7 mouse cellular contexts compared by ENCODE assay signal in the genomic region with DNA sequence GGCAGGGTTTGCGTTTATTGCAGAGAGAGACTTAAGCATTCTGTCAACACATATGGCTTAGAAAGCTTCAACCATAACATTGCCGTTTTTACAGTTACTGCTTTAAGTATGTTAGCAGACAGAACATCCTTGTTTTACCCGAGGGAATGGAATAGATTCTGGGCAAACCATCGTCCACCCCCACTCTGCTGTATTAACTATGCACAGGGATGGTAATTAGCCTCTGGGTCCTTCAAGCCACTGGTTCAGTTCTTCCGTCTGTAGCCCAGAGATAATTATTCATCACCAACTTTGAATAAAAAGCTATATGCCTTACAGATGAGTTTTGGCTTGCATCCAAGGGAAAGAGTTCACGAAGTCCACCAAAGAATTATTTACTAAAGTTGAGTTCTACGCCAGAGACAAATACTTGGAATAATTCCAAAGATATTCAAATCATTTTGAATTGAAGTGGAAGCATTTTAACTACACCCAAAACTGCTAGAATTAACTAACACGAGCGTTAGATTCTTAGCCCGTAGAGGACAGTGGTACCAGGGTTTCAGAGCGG. TPM values are rescaled to one million over a fixed set of nuclear protein-coding genes. Genes with fewer than 3 reads are reported as not detected.
DNase-seq lines count a peak whose midpoint lies in the region; ATAC-seq and TF ChIP-seq lines count a peak whose summit lies in the region.

No protein-coding gene starts in this region.

- no peak for TF ChIP-seq POLR2A in limb, embryonic 14.5 days (IDR thresholded peaks at IDR 0.05; ENCODE audit: borderline replicate concordance, extremely low read depth, insufficient read depth, insufficient read length)

- H3K4me3 ChIP-seq in neural tube, embryonic 11.5 days (ENCODE audit: low read depth, low read length): peak overlapping the region; percentile 92
- H3K4me3 ChIP-seq in forebrain, embryonic 13.5 days: peak overlapping the region; percentile 88
- H3K4me3 ChIP-seq in limb, embryonic 14.5 days (replicated peaks; ENCODE audit: low read length): peak overlapping the region; percentile 95
- peak overlapping the region; percentile 86 for H3K4me3 ChIP-seq in stomach, embryonic 15.5 days (replicated peaks)

- peak; percentile 25 for ATAC-seq in neural tube, embryonic 11.5 days (ENCODE audit: insufficient read depth, low FRiP score, low TSS enrichment)
- ATAC-seq in forebrain, embryonic 13.5 days: peak; percentile 42
- no peak for ATAC-seq in limb, embryonic 14.5 days (ENCODE audit: low FRiP score, low read depth)
- ATAC-seq in stomach, embryonic 15.5 days (ENCODE audit: insufficient read depth, low FRiP score, low read depth): no peak

- DNase-seq in neural tube, embryonic 11.5 days (ENCODE audit: low spot score): no peak
- no peak for DNase-seq in neural tube, embryonic 10.5 days (ENCODE audit: extremely low spot score, low spot score)
- no peak for DNase-seq in limb, embryonic 14.5 days (ENCODE audit: low spot score)
- DNase-seq in left cerebral cortex, postnatal 10 days (ENCODE audit: extremely low spot score in 1 of 2, low spot score in 2 of 2): no peak
- no peak for DNase-seq in frontal cortex, postnatal 10 days (ENCODE audit: low spot score in 2 of 2)

- peak overlapping the region; percentile 99 for H3K9ac ChIP-seq in neural tube, embryonic 11.5 days (ENCODE audit: low read length)
- H3K9ac ChIP-seq in forebrain, embryonic 13.5 days: peak overlapping the region; percentile 99
- peak overlapping the region; percentile 100 for H3K9ac ChIP-seq in limb, embryonic 14.5 days (ENCODE audit: low read depth, low read length, severe bottlenecking)
- H3K9ac ChIP-seq in stomach, embryonic 15.5 days: peak overlapping the region; percentile 100; the same call in 1 of the 2 replicates

- 19% methylated on average over 11 of the region's 11 CpGs for WGBS in neural tube, embryonic 11.5 days
- WGBS in forebrain, embryonic 13.5 days: 8% methylated on average over 11 of the region's 11 CpGs
- 15% methylated on average over 11 of the region's 11 CpGs for WGBS in limb, embryonic 14.5 days
- WGBS in stomach, embryonic 15.5 days: 12% methylated on average over 11 of the region's 11 CpGs

- H3K9me3 ChIP-seq in neural tube, embryonic 11.5 days (ENCODE audit: control insufficient read depth, low read length): no peaks in the 10 kb centered on the region
- H3K9me3 ChIP-seq in forebrain, embryonic 13.5 days (replicated peaks): no peaks in the 10 kb centered on the region
- no peaks in the 10 kb centered on the region for H3K9me3 ChIP-seq in limb, embryonic 14.5 days (ENCODE audit: control insufficient read depth, low read length)
- H3K9me3 ChIP-seq in stomach, embryonic 15.5 days: no peaks in the 10 kb centered on the region

- H3K27ac ChIP-seq in neural tube, embryonic 11.5 days (ENCODE audit: low read depth, low read length): peak overlapping the region; percentile 100
- peak overlapping the region; percentile 100 for H3K27ac ChIP-seq in forebrain, embryonic 13.5 days
- H3K27ac ChIP-seq in limb, embryonic 14.5 days (replicated peaks; ENCODE audit: low read depth, low read length): peak overlapping the region; percentile 100
- H3K27ac ChIP-seq in stomach, embryonic 15.5 days: peak overlapping the region; percentile 100

- H3K27me3 ChIP-seq in neural tube, embryonic 11.5 days (ENCODE audit: control insufficient read depth, insufficient read depth, low read length): no peaks in the 10 kb centered on the region
- H3K27me3 ChIP-seq in forebrain, embryonic 13.5 days: no peaks in the 10 kb centered on the region
- H3K27me3 ChIP-seq in limb, embryonic 14.5 days (ENCODE audit: control insufficient read depth, insufficient read depth, low read length): no peaks in the 10 kb centered on the region
- no peaks in the 10 kb centered on the region for H3K27me3 ChIP-seq in stomach, embryonic 15.5 days (replicated peaks)

- H3K36me3 ChIP-seq in neural tube, embryonic 11.5 days (ENCODE audit: control insufficient read depth, insufficient read depth, low read length): no peaks in the 10 kb centered on the region
- no peaks in the 10 kb centered on the region for H3K36me3 ChIP-seq in forebrain, embryonic 13.5 days (ENCODE audit: poor library complexity, severe bottlenecking)
- H3K36me3 ChIP-seq in limb, embryonic 14.5 days (ENCODE audit: control insufficient read depth, insufficient read depth, low read length): no peaks in the 10 kb centered on the region
- no peaks in the 10 kb centered on the region for H3K36me3 ChIP-seq in stomach, embryonic 15.5 days

- peaks cover 15% of the 10 kb centered on the region for H3K4me1 ChIP-seq in neural tube, embryonic 11.5 days (ENCODE audit: control insufficient read depth, insufficient read depth, low read length)
- peaks cover 35% of the 10 kb centered on the region for H3K4me1 ChIP-seq in forebrain, embryonic 13.5 days
- peaks cover 25% of the 10 kb centered on the region for H3K4me1 ChIP-seq in limb, embryonic 14.5 days (ENCODE audit: control insufficient read depth, insufficient read depth, low read length)
- peaks cover 10% of the 10 kb centered on the region for H3K4me1 ChIP-seq in stomach, embryonic 15.5 days

- intact Hi-C loops in left cerebral cortex, postnatal 10 days (cut with DNase I): loop anchor here (5.0 kb wide), 1 partner anchor 110 kb away; no protein-coding TSS in a partner anchor

- H3K4me2 ChIP-seq in neural tube, embryonic 11.5 days (ENCODE audit: low read depth): peak overlapping the region; percentile 81
- peak overlapping the region; percentile 77 for H3K4me2 ChIP-seq in forebrain, embryonic 13.5 days
- peak overlapping the region; percentile 77 for H3K4me2 ChIP-seq in limb, embryonic 14.5 days (replicated peaks; ENCODE audit: low read depth, low read length, severe bottlenecking)
- H3K4me2 ChIP-seq in stomach, embryonic 15.5 days: peak overlapping the region; percentile 78

RNA-seq across cellular contexts. Expression of gene Erbin, which starts 1.6 kb away (rescaled TPM):
- polyA plus RNA-seq in neural tube, embryonic 11.5 days (2014; fragmentation: Nextera tagmentation; extraction: Ambion mirVana): 25.6 and 28.0 TPM in 2 replicates
- polyA plus RNA-seq in forebrain, embryonic 13.5 days (2015; fragmentation: Nextera tagmentation; extraction: Ambion mirVana): 14.8 and 15.6 TPM in 2 replicates
- polyA plus RNA-seq in limb, embryonic 14.5 days (2012; rRNA removed): 36.6 and 39.7 TPM in 2 replicates
- 40.2 and 43.0 TPM in 2 replicates for polyA plus RNA-seq in limb, embryonic 14.5 days (2014; fragmentation: Nextera tagmentation; extraction: Ambion mirVana)
- polyA plus RNA-seq in stomach, embryonic 15.5 days (2015; fragmentation: Nextera tagmentation; extraction: Ambion mirVana): 17.9 and 18.5 TPM in 2 replicates
- 10 to 100 TPM; 30.4 to 32.8 TPM for total RNA-seq in left cerebral cortex, postnatal 10 days (2021)

Comparison
In these comparisons a context has a peak if more than half of its experiments do, and no peak if none do; other contexts are left out.
1. ATAC-seq: peak in neural tube, embryonic 11.5 days (single experiment) and forebrain, embryonic 13.5 days (single experiment); none in limb, embryonic 14.5 days (single experiment) and stomach, embryonic 15.5 days (single experiment).
2. Peak in every context shown above with its lines, with median percentiles within 50 percentile points of each other: H3K27ac ChIP-seq, H3K4me2 ChIP-seq, H3K4me3 ChIP-seq and H3K9ac ChIP-seq.